Mouse (Mus musculus) lung, embryonic 14.5 days (tissue): Measurements from ENCODE around the gene Elf2. TPM values are rescaled to one million over a fixed set of nuclear protein-coding genes. Genes with fewer than 3 reads are reported as not detected.

Experiments used
- ATAC-seq: fragments of 200-750 bp; cut with Nextera tagmentation; 2 replicates; pipeline ENCODE4 v1.8.0; 2017; ENCODE audit warnings: mild to moderate bottlenecking, moderate TSS enrichment, moderate library complexity; ENCODE audit not compliant: insufficient read depth
- DNase-seq: peaks from one replicate; pipeline ENCODE4 v3.0.0-alpha.2; 2015
- H3K27ac ChIP-seq: fragments of 300-500 bp; sonication (generic); 2 replicates; pipeline ENCODE4 v1.5.1; 2014; ENCODE audit warnings: low read depth, mild to moderate bottlenecking, moderate library complexity
- H3K27me3 ChIP-seq: fragments of 300-500 bp; sonication (generic); 2 replicates; pipeline ENCODE4 v1.6.1; 2014; ENCODE audit warnings: low read length, control low read depth; ENCODE audit not compliant: insufficient read depth
- H3K36me3 ChIP-seq: fragments of 300-500 bp; sonication (generic); 2 replicates; pipeline ENCODE4 v1.6.1; 2014; ENCODE audit warnings: control low read depth; ENCODE audit not compliant: insufficient read depth
- H3K4me1 ChIP-seq: fragments of 300-500 bp; sonication (generic); 2 replicates; pipeline ENCODE4 v1.6.1; 2014; ENCODE audit warnings: antibody characterized with exemption, control low read depth; ENCODE audit not compliant: insufficient read depth
- H3K4me2 ChIP-seq: fragments of 300-500 bp; sonication (generic); 2 replicates; pipeline ENCODE4 v1.6.1; 2014; ENCODE audit warnings: mild to moderate bottlenecking
- H3K4me3 ChIP-seq: fragments of 300-500 bp; sonication (generic); 2 replicates; pipeline ENCODE4 v1.5.1; 2014; ENCODE audit warnings: low read depth, low read length
- H3K9ac ChIP-seq: fragments of 300-500 bp; sonication (generic); 2 replicates; pipeline ENCODE4 v1.6.1; 2014
- H3K9me3 ChIP-seq: fragments of 300-500 bp; sonication (generic); 2 replicates; pipeline ENCODE4 v1.6.1; 2016; ENCODE audit warnings: low read depth, low read length, control low read depth
- CTCF ChIP-seq: IDR thresholded peaks from 2 replicates; pipeline ENCODE4 v1.5.1; 2016; ENCODE audit warnings: antibody characterized with exemption, low read depth
- WGBS: fragments of 180-500 bp; shearing (Covaris S2); extraction: QIAGEN DNeasy Blood & Tissue Kit; methylation state at CpG from one replicate; pipeline ENCODE4 v1.1.7; 2014; 5-methylcytosine and 5-hydroxymethylcytosine counted together
- polyA plus RNA-seq: library from polyadenylated mRNA; unstranded; fragments of >200 nt; fragmentation: Nextera tagmentation; extraction: Ambion mirVana; gene quantifications from 2 replicates; pipeline ENCODE4 v1.2.1, GENCODE M21; 2014

The Elf2 gene
- polyA plus RNA-seq, result 59.4 and 60.8 TPM in 2 replicates

DNA sequence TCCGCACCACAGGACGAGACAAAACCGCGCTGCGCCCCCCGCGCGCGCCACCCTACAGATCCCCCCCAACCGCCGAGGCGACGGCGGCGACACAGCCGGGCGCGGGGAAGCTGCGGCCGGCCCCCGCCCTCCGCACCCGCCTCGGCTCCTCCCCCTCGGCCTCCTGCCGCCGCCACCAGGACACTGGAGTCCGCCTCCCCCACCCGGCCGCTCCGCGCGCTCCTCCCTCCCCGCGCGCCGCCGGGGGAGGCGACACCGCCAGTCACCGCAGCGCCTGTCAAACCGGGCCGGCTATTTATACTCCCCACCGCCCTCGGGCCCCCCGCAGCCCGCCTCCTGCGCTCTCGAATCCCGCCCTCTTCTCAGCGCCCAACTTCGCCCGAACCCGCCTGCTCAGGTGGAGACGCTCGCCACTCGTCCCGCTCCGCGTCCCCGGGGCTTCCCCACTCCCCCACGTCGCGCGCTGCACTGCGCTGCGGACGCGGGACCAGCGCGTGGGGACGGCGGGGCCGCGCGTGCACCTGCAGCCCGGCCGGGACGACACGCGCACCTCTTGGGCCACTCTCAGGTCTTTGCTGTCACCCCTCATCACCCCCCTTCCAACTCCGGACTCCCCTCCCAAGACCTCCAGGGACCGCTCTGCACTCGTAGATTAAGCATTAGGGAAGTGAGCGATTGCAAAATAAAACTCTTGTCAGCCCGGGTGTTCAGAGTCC lies at the start of gene Elf2:
Gene Elf2, minus strand, starts transcription at position 112 of the 716 bp plus-strand sequence.
- Histone ChIP-seq H3K27ac (peak within 1 kb of the TSS; percentile 97), H3K9ac (peak within 1 kb of the TSS; percentile 92), H3K36me3 (no peaks in the 10 kb centered on the region), H3K4me2 (peak within 1 kb of the TSS; percentile 92), H3K9me3 (no peaks in the 10 kb centered on the region), H3K4me1 (no peaks in the 10 kb centered on the region), H3K27me3 (no peaks in the 10 kb centered on the region), H3K4me3 (peak within 1 kb of the TSS; percentile 96)
- ATAC-seq, result peak; percentile 77
- TF ChIP-seq CTCF, result no peak
- DNase-seq, result peak; percentile 90
- WGBS, result under 1% methylated on average over 61 of the region's 87 CpGs

DNA sequence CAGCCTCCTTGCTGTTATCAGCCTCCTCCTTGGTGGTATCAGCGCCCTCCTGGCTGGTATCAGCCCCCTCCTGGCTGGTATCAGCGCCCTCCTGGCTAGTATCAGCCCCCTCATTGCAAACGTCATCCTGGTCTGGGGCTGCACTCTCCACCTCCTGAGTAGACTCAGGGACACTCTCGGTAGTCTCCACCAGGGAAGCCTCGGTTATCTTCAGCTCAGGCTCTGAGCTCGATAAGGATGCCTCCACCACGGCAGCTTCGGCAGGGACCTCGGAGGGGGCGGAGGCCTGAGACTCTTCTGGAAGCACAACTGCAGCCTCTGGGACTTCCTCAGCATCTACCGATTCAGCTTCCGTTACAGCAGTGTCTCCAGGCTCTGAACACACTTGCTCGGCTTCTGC lies 48.4 kb upstream of the Elf2 start:
- Histone ChIP-seq H3K9ac (peak overlapping the region; percentile 38), H3K9me3 (no peaks in the 10 kb centered on the region), H3K4me3 (peak overlapping the region; percentile 18; the same call in 1 of the 2 replicates), H3K4me2 (peak overlapping the region; percentile 58), H3K27me3 (no peaks in the 10 kb centered on the region), H3K27ac (no peak overlapping the region), H3K36me3 (no peaks in the 10 kb centered on the region), H3K4me1 (no peaks in the 10 kb centered on the region)
- TF ChIP-seq CTCF, result no peak
- ATAC-seq, result peak; percentile 60
- peak; percentile 34 for DNase-seq
- WGBS, result 3% methylated on average over 13 of the region's 13 CpGs

DNA sequence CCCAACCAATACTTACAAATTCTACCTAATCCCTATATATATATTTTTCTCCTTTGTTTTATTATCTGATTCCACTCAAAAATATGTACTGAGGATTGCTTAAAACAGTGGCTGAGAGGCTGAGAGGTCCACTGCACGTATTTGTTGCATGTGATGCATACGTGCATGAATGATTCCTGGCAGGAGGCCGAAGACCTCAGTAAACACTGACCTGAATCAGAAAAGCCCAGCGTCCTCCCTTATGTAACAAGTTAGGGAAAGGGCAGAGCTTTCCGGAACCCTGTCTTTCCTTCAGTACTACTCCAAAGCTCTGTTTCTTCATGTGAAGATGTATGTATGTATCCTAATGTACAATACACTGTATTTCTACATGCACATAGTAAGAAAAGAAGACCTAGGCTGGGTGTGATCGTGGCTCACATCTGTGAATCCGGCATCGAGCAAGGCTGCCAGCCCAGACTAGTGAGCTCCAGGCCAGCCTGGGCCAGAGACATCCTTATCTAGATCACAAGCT lies 47.5 kb upstream of the Elf2 start:
- Histone ChIP-seq H3K27me3 (no peaks in the 10 kb centered on the region), H3K4me2 (no peak overlapping the region), H3K4me3 (no peak overlapping the region), H3K9ac (no peak overlapping the region), H3K27ac (no peak overlapping the region), H3K4me1 (no peaks in the 10 kb centered on the region), H3K36me3 (no peaks in the 10 kb centered on the region), H3K9me3 (no peaks in the 10 kb centered on the region)
- DNase-seq (no peak), ATAC-seq (no peak)
- 50% methylated on average over 8 of the region's 8 CpGs for WGBS
- no peak for TF ChIP-seq CTCF

DNA sequence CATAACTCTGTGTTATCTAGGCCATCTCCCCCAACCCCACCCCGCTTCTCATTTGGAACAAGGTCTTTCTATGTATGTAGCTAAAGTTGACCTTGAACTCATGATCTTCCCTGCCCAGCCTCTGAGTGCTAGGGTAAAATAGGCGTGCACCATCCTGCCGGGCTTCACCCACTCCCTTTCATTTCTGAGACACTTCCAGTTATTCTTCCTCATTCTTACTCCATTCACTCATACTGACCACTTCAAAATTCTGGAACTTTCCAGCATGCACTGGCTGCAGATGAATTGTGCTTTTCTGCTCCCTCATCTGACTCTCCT lies 46.6 kb upstream of the Elf2 start:
- 61% methylated on average over 3 of the region's 3 CpGs for WGBS
- TF ChIP-seq CTCF, result no peak
- no peak overlapping the region for H3K9ac ChIP-seq
- DNase-seq (no peak), ATAC-seq (no peak)
- H3K27me3 ChIP-seq, result no peaks in the 10 kb centered on the region
- no peak overlapping the region for H3K4me2 ChIP-seq
- H3K36me3 ChIP-seq, result no peaks in the 10 kb centered on the region
- H3K4me1 ChIP-seq, result no peaks in the 10 kb centered on the region
- no peaks in the 10 kb centered on the region for H3K9me3 ChIP-seq
- no peak overlapping the region for H3K27ac ChIP-seq
- no peak overlapping the region for H3K4me3 ChIP-seq

DNA sequence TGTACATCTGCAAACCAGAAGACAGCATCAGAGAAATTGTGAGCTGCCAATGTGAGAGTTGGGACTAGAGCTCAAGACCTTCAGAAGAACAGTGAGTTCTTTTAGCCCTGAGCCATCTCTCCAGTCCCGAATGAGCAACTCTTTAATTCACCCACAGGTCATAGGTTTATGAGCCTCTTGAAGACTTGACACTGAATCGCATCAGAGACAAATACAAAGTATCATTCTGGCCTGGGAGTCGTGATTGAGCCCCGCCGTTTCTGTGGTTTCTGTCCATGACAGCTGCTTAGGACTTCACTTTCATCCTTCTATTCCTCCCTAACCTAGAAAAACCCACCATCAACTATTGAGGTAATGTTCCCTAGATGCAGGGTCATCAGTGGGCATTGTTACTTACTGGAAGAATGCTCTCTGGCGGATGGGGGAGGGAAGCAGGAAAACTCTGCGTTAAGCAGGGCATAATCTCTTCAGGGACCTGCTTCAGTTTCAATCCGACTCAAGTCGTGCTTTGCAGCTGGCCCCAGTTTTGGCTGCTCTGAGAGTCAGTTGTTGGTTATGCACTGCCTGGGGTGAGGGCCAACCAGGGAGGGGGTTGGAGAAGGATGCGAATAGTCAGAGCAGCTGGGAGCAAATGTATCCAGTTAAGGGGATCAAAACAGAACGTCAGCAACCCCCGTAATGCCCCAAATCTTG lies 46.1 kb upstream of the Elf2 start:
- Histone ChIP-seq H3K4me3 (no peak overlapping the region), H3K4me2 (no peak overlapping the region), H3K9ac (no peak overlapping the region), H3K4me1 (no peaks in the 10 kb centered on the region), H3K36me3 (no peaks in the 10 kb centered on the region), H3K27ac (no peak overlapping the region), H3K27me3 (no peaks in the 10 kb centered on the region), H3K9me3 (no peaks in the 10 kb centered on the region)
- TF ChIP-seq CTCF, result no peak
- no peak for DNase-seq
- no peak for ATAC-seq
- 46% methylated on average over 12 of the region's 12 CpGs for WGBS

DNA sequence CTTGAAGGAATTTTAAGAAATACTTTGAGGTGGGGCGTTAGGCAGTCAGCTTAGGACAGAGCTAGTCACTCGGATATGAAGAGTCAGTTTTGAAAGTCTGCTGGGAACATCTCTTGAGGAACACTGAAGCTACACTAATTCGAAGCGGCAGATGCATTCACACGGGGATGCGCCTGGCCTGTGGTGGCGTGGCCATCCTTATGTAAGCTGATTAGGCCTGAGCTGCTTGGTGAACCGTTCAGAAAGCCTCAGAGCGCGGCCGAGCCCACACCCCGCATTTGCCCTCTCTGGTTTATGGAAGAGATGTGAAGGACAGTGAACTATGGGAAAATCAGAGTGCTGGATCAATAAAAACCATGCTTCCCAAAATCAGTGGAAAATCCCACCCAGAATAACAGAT lies 42.9 kb upstream of the Elf2 start:
- Histone ChIP-seq H3K9me3 (no peaks in the 10 kb centered on the region), H3K27ac (no peak overlapping the region), H3K4me2 (no peak overlapping the region), H3K4me3 (no peak overlapping the region), H3K27me3 (no peaks in the 10 kb centered on the region), H3K4me1 (no peaks in the 10 kb centered on the region), H3K36me3 (no peaks in the 10 kb centered on the region), H3K9ac (no peak overlapping the region)
- DNase-seq (no peak), ATAC-seq (no peak)
- WGBS, result 77% methylated on average over 12 of the region's 12 CpGs
- no peak for TF ChIP-seq CTCF

DNA sequence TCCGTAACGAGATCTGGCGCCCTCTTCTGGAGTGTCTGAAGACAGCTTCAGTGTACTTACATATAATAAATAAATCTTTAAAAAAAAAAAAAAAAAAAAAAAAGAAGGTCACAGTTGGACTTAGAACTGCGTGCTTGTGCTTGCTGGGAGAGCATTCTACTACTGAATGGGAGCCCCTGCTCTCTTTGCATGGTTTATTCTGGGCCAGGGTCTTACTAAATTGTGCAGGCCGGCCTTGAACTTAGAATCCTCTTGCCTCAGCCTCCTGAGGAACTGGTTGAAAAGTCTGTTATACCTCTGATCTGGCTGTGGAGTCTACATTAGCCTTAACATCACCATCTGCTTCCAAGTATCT lies 40.2 kb upstream of the Elf2 start:
- H3K36me3 ChIP-seq, result no peaks in the 10 kb centered on the region
- no peak overlapping the region for H3K27ac ChIP-seq
- ATAC-seq, result no peak
- no peak for DNase-seq
- H3K4me2 ChIP-seq, result no peak overlapping the region
- no peaks in the 10 kb centered on the region for H3K4me1 ChIP-seq
- TF ChIP-seq CTCF, result no peak
- no peaks in the 10 kb centered on the region for H3K9me3 ChIP-seq
- H3K9ac ChIP-seq, result no peak overlapping the region
- no peaks in the 10 kb centered on the region for H3K27me3 ChIP-seq
- WGBS, result 70% methylated on average over 2 of the region's 5 CpGs
- H3K4me3 ChIP-seq, result no peak overlapping the region
